Mouse (Mus musculus) embryonic facial prominence, embryonic 11.5 days (tissue): ENCODE data around the gene Rnf181. TPM values are rescaled to one million over a fixed set of nuclear protein-coding genes. Genes with fewer than 3 reads are reported as not detected.

Experiments
- ATAC-seq: fragments of 200-750 bp; cut with Nextera tagmentation; replicated peaks from 2 replicates; pipeline ENCODE4 v1.8.0; 2017; ENCODE audit warnings: low read depth; ENCODE audit not compliant: insufficient number of reproducible peaks, low FRiP score, low TSS enrichment
- DNase-seq: peaks from one replicate; pipeline ENCODE4 v3.0.0-alpha.2; 2015; ENCODE audit warnings: low spot score
- H3K27ac ChIP-seq: fragments of 300-500 bp; sonication (generic); replicated peaks from 2 replicates; pipeline ENCODE4 v1.5.1; 2014; ENCODE audit warnings: mild to moderate bottlenecking, low read depth, low read length, control low read depth
- H3K27me3 ChIP-seq: fragments of 300-500 bp; sonication (generic); 2 replicates; pipeline ENCODE4 v1.6.1; 2014; ENCODE audit warnings: mild to moderate bottlenecking, low read length, moderate library complexity, mixed read lengths; ENCODE audit not compliant: control insufficient read depth, insufficient read depth
- H3K36me3 ChIP-seq: fragments of 300-500 bp; sonication (generic); replicated peaks from 2 replicates; pipeline ENCODE4 v1.6.1; 2014; ENCODE audit warnings: low read depth, mild to moderate bottlenecking, low read length, moderate library complexity, mixed read lengths; ENCODE audit not compliant: control insufficient read depth, insufficient read depth
- H3K4me1 ChIP-seq: fragments of 300-500 bp; sonication (generic); 2 replicates; pipeline ENCODE4 v1.6.1; 2014; ENCODE audit warnings: low read length, mixed read lengths; ENCODE audit not compliant: control insufficient read depth, insufficient read depth
- H3K4me2 ChIP-seq: fragments of 300-500 bp; sonication (generic); 2 replicates; pipeline ENCODE4 v1.6.1; 2014; ENCODE audit warnings: low read depth, mild to moderate bottlenecking, control low read depth, low read length, moderate library complexity
- H3K4me3 ChIP-seq: fragments of 300-500 bp; sonication (generic); 2 replicates; pipeline ENCODE4 v1.5.1; 2014; ENCODE audit warnings: low read depth, low read length, control low read depth
- H3K9ac ChIP-seq: fragments of 300-500 bp; sonication (generic); replicated peaks from 2 replicates; pipeline ENCODE4 v1.6.1; 2014; ENCODE audit warnings: mild to moderate bottlenecking, control low read depth, low read length
- H3K9me3 ChIP-seq: fragments of 300-500 bp; sonication (generic); replicated peaks from 2 replicates; pipeline ENCODE4 v1.6.1; 2016; ENCODE audit warnings: mild to moderate bottlenecking, low read length, inconsistent platforms, mixed read lengths; ENCODE audit not compliant: control insufficient read depth
- WGBS: fragments of 180-500 bp; shearing (Covaris S2); extraction: QIAGEN DNeasy Blood & Tissue Kit; methylation state at CpG from one replicate; pipeline ENCODE4 v1.1.7; 2014; 5-methylcytosine and 5-hydroxymethylcytosine counted together
- polyA plus RNA-seq: library from polyadenylated mRNA; unstranded; fragments of >200 nt; fragmentation: Nextera tagmentation; extraction: Ambion mirVana; gene quantifications from 2 replicates; pipeline ENCODE4 v1.2.1, GENCODE M21; 2014

The Rnf181 gene
- polyA plus RNA-seq, 1 experiment from 2014 or later: 95.1 TPM

- Histone ChIP-seq H3K27me3 (no peaks in the 10 kb centered on the region), H3K9ac (no peak overlapping the region), H3K36me3 (peaks cover 18% of the 10 kb centered on the region), H3K4me1 (no peaks in the 10 kb centered on the region), H3K4me2 (no peak overlapping the region), H3K9me3 (no peaks in the 10 kb centered on the region), H3K4me3 (no peak overlapping the region), H3K27ac (no peak overlapping the region)
- DNase-seq (peak; percentile 27), ATAC-seq (no peak)
- 76% methylated on average over 6 of the region's 6 CpGs for WGBS
Measured at GRCm38 (mm10) chr6:72326274-72326673, 40.5 kb downstream of the Rnf181 start.

DNA sequence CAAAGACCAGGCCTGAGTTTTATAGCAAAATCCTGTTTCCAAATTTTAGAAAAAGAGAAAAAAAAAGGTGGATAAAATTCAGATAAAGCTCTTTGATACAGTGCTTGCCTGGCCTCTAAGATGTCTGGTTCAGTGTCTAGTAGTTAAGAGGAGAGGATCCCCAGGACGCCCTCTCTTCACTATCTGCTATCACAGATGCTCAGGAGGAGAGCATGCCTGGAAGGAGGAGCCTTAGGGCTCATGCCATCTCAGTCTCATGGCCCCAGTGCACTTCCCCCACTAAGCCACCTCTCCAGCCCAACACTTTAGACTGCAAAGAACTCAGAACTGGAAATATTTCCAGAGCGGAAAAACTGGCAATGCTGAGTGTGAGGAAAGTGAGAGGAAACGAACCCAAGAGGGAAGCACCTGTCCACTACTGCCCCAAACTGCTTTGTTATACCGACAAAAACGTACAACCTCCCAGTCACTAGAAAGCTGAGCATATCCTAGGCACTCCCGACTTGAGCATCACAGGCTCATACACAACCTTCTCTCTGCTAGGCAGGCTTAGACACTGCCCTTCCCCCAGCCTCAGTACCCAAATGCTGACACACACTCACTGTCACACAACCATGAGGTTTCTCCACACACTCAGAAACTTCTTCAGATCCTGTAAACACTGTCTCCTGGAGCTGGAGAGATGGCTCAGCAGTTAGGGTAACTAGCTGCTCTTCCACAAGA, 42.8 kb downstream of the Rnf181 start:
- Histone ChIP-seq H3K4me3 (no peak overlapping the region), H3K36me3 (peaks cover 18% of the 10 kb centered on the region), H3K9ac (no peak overlapping the region), H3K27me3 (no peaks in the 10 kb centered on the region), H3K27ac (no peak overlapping the region), H3K4me2 (no peak overlapping the region), H3K4me1 (no peaks in the 10 kb centered on the region), H3K9me3 (no peaks in the 10 kb centered on the region)
- 87% methylated on average over 6 of the region's 6 CpGs for WGBS
- DNase-seq: no peak
- ATAC-seq: no peak

- H3K4me3 ChIP-seq: no peak overlapping the region
- no peak overlapping the region for H3K27ac ChIP-seq
- H3K36me3 ChIP-seq: peaks cover 15% of the 10 kb centered on the region
- H3K4me1 ChIP-seq: no peaks in the 10 kb centered on the region
- DNase-seq (no peak), ATAC-seq (no peak)
- no peak overlapping the region for H3K4me2 ChIP-seq
- H3K27me3 ChIP-seq: no peaks in the 10 kb centered on the region
- 92% methylated on average over 3 of the region's 3 CpGs for WGBS
- no peak overlapping the region for H3K9ac ChIP-seq
- H3K9me3 ChIP-seq: no peaks in the 10 kb centered on the region
Measured at GRCm38 (mm10) chr6:72322936-72323335, 43.8 kb downstream of the Rnf181 start.

GRCm38 (mm10) chr6:72319019-72319418, 47.7 kb downstream of the Rnf181 start:
- peaks cover 5% of the 10 kb centered on the region for H3K36me3 ChIP-seq
- H3K4me2 ChIP-seq: no peak overlapping the region
- WGBS: 86% methylated on average over 11 of the region's 11 CpGs
- H3K27ac ChIP-seq: no peak overlapping the region
- H3K9ac ChIP-seq: no peak overlapping the region
- DNase-seq: peak; percentile 60
- H3K4me1 ChIP-seq: no peaks in the 10 kb centered on the region
- H3K9me3 ChIP-seq: no peaks in the 10 kb centered on the region
- H3K27me3 ChIP-seq: no peaks in the 10 kb centered on the region
- H3K4me3 ChIP-seq: no peak overlapping the region
- no peak for ATAC-seq

DNA sequence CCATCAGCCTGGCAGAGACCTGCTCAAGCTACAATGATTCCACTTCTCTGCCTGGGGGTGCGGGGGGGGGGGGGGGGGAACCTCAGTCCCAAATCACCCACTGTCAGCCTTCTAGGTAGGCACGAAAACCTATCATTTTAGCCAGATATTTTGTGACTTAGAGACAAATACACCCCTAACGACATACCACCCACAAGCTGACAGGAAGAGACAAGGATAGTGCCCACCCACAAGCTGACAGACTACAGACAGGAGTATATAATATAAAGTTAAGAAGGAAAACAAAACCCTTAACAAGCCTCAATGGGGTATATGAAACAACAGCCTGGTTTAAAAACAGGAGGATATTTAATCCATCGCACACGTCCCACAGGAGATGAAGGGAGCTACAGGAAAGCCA, 48.3 kb downstream of the Rnf181 start:
- H3K27ac ChIP-seq: no peak overlapping the region
- 90% methylated on average over 5 of the region's 5 CpGs for WGBS
- peaks cover 5% of the 10 kb centered on the region for H3K36me3 ChIP-seq

DNA sequence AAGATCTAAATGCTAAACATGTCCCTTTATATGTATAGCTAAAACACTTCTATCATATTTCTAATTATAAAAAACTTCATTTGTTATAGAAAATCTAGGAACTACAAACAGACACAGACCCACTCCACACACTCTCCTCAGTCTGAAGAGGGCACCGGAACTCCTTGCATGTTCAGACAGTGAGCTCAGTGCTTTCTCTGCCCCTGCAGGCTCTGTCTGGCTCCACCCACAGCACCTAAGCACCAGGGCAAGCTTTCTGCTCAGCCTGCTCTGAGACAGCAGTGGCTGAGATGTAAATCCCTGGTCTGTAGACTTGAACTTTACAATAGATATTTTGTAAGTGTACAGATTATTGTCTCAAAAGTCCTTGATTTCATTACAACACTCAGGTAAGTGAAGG, 50.7 kb downstream of the Rnf181 start:
- Histone ChIP-seq H3K4me3 (no peak overlapping the region), H3K9ac (no peak overlapping the region), H3K4me1 (no peaks in the 10 kb centered on the region), H3K4me2 (no peak overlapping the region), H3K27ac (no peak overlapping the region), H3K9me3 (no peaks in the 10 kb centered on the region), H3K27me3 (no peaks in the 10 kb centered on the region), H3K36me3 (peaks cover 3% of the 10 kb centered on the region)
- WGBS: 79% methylated on average over 1 of the region's 1 CpGs
- ATAC-seq (no peak), DNase-seq (peak; percentile 15)

More for the DNA sequence above, 48.3 kb downstream of the Rnf181 start:
- no peak for DNase-seq
- no peak overlapping the region for H3K9ac ChIP-seq
- H3K9me3 ChIP-seq: no peaks in the 10 kb centered on the region
- ATAC-seq: no peak
- H3K4me1 ChIP-seq: no peaks in the 10 kb centered on the region
- no peak overlapping the region for H3K4me3 ChIP-seq
- H3K4me2 ChIP-seq: no peak overlapping the region
- no peaks in the 10 kb centered on the region for H3K27me3 ChIP-seq

- Histone ChIP-seq H3K36me3 (peaks cover 3% of the 10 kb centered on the region), H3K27ac (no peak overlapping the region), H3K4me2 (no peak overlapping the region), H3K4me3 (no peak overlapping the region), H3K27me3 (no peaks in the 10 kb centered on the region), H3K9ac (no peak overlapping the region), H3K9me3 (no peaks in the 10 kb centered on the region), H3K4me1 (no peaks in the 10 kb centered on the region)
- ATAC-seq (no peak), DNase-seq (no peak)
- WGBS: 88% methylated on average over 2 of the region's 2 CpGs
Measured at GRCm38 (mm10) chr6:72315384-72315783, 51.4 kb downstream of the Rnf181 start.

DNA sequence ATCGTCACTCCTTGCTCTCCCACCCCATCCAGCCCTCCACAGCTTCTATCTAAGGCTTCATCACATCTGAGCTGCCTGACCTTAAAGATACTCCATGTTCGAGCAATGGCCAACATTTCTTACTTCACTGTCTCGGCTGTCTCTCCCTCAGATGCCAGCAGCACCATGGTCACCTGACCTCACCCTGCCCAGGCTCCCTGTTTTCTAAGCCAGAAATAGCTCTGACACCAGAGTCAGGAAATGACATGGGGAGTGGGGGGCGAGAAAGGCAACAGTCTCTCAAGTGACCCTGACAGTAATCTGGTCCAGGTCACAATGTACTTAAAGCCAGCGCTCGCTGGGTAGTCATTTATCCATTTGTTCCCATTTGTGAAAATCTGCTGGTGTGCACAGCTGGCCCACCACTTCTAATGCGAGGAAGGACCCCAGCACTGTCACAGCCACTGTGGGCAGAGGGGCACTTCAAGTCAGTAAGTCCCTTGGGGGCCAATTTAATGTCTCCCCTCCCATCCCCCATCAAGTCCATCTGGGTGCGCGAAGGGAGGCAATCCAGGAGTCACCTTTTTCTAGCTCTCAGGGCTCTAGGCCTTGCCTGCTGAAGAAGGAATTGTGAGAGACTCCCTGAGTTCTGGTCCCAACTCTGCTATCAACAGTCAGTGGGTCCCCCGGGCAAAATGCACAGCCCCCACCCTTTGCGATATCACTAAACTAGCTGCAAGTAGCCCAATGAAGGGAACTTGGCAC, 53.5 kb downstream of the Rnf181 start:
- no peak overlapping the region for H3K4me3 ChIP-seq
- no peak overlapping the region for H3K27ac ChIP-seq
- H3K4me2 ChIP-seq: no peak overlapping the region
- H3K36me3 ChIP-seq: no peaks in the 10 kb centered on the region
- ATAC-seq: no peak
- 89% methylated on average over 11 of the region's 11 CpGs for WGBS
- no peaks in the 10 kb centered on the region for H3K9me3 ChIP-seq
- no peaks in the 10 kb centered on the region for H3K27me3 ChIP-seq
- no peak for DNase-seq
- no peak overlapping the region for H3K9ac ChIP-seq
- H3K4me1 ChIP-seq: no peaks in the 10 kb centered on the region
